Mouse (Mus musculus): ENCODE results near the gene Por. TPM values are rescaled to one million over a fixed set of nuclear protein-coding genes. Genes with fewer than 3 reads are reported as not detected.

Por gene
- polyA plus RNA-seq, 1 experiment from 2014 or later = 52.6 TPM

GRCm38 (mm10) chr5:135666890-135667289, 2.9 kb upstream of the Por start:
- no peaks in the 10 kb centered on the region for H3K27me3 ChIP-seq (ENCODE audit: control insufficient read depth, insufficient read depth, low read length)
- no peaks in the 10 kb centered on the region for H3K36me3 ChIP-seq (ENCODE audit: control insufficient read depth, insufficient read depth)
- no peak for ATAC-seq (replicated peaks; ENCODE audit: extremely low read depth, insufficient read depth, low FRiP score)
- H3K4me3 ChIP-seq (ENCODE audit: low read length) = no peak overlapping the region
- H3K9ac ChIP-seq (ENCODE audit: low read length) = no peak overlapping the region
- WGBS = 74% methylated on average over 5 of the region's 5 CpGs
- H3K9me3 ChIP-seq (replicated peaks; ENCODE audit: control insufficient read depth, low read length) = peaks cover 6% of the 10 kb centered on the region
- no peak overlapping the region for H3K4me2 ChIP-seq (ENCODE audit: low read depth, low read length)
- no peak overlapping the region for H3K27ac ChIP-seq (ENCODE audit: low read length)
- H3K4me1 ChIP-seq (ENCODE audit: control insufficient read depth, insufficient read depth, low read length) = no peaks in the 10 kb centered on the region

- no peaks in the 10 kb centered on the region for H3K4me1 ChIP-seq (ENCODE audit: control insufficient read depth, insufficient read depth, low read length)
- H3K27me3 ChIP-seq (ENCODE audit: control insufficient read depth, insufficient read depth, low read length) = no peaks in the 10 kb centered on the region
- peaks cover 6% of the 10 kb centered on the region for H3K9me3 ChIP-seq (replicated peaks; ENCODE audit: control insufficient read depth, low read length)
- H3K27ac ChIP-seq (ENCODE audit: low read length) = no peak overlapping the region
- 74% methylated on average over 7 of the region's 7 CpGs for whole genome bisulfite sequencing
- no peaks in the 10 kb centered on the region for H3K36me3 ChIP-seq (ENCODE audit: control insufficient read depth, insufficient read depth)
- no peak overlapping the region for H3K4me3 ChIP-seq (ENCODE audit: low read length)
- H3K9ac ChIP-seq (ENCODE audit: low read length) = no peak overlapping the region
- no peak for ATAC-seq (replicated peaks; ENCODE audit: extremely low read depth, insufficient read depth, low FRiP score)
- H3K4me2 ChIP-seq (ENCODE audit: low read depth, low read length) = no peak overlapping the region
These were observed 1.8 kb upstream of the Por start for GRCm38 (mm10) chr5:135668071-135668470.

- no peaks in the 10 kb centered on the region for H3K36me3 ChIP-seq (ENCODE audit: control insufficient read depth, insufficient read depth)
- no peak overlapping the region for H3K27ac ChIP-seq (ENCODE audit: low read length)
- H3K9ac ChIP-seq (ENCODE audit: low read length) = no peak overlapping the region
- no peak overlapping the region for H3K4me3 ChIP-seq (ENCODE audit: low read length)
- no peak for ATAC-seq (replicated peaks; ENCODE audit: extremely low read depth, insufficient read depth, low FRiP score)
- peaks cover 5% of the 10 kb centered on the region; the same call in 1 of the 2 replicates for H3K4me1 ChIP-seq (ENCODE audit: control insufficient read depth, insufficient read depth, low read length)
- WGBS = 52% methylated on average over 2 of the region's 2 CpGs
- no peak overlapping the region for H3K4me2 ChIP-seq (ENCODE audit: low read depth, low read length)
- H3K9me3 ChIP-seq (replicated peaks; ENCODE audit: control insufficient read depth, low read length) = peaks cover 4% of the 10 kb centered on the region
- no peaks in the 10 kb centered on the region for H3K27me3 ChIP-seq (ENCODE audit: control insufficient read depth, insufficient read depth, low read length)
These were observed 1.0 kb downstream of the Por start for GRCm38 (mm10) chr5:135670881-135671280.

- H3K4me3 ChIP-seq (ENCODE audit: low read length) = no peak overlapping the region
- H3K36me3 ChIP-seq (ENCODE audit: control insufficient read depth, insufficient read depth) = no peaks in the 10 kb centered on the region
- H3K9ac ChIP-seq (ENCODE audit: low read length) = no peak overlapping the region
- 70% methylated on average over 4 of the region's 4 CpGs for WGBS
- H3K27me3 ChIP-seq (ENCODE audit: control insufficient read depth, insufficient read depth, low read length) = no peaks in the 10 kb centered on the region
- no peak overlapping the region for H3K4me2 ChIP-seq (ENCODE audit: low read depth, low read length)
- ATAC-seq (replicated peaks; ENCODE audit: extremely low read depth, insufficient read depth, low FRiP score) = no peak
- H3K9me3 ChIP-seq (replicated peaks; ENCODE audit: control insufficient read depth, low read length) = no peaks in the 10 kb centered on the region
- H3K4me1 ChIP-seq (ENCODE audit: control insufficient read depth, insufficient read depth, low read length) = peaks cover 5% of the 10 kb centered on the region; the same call in 1 of the 2 replicates
- no peak overlapping the region for H3K27ac ChIP-seq (ENCODE audit: low read length)
These were observed 2.7 kb downstream of the Por start for GRCm38 (mm10) chr5:135672509-135672908.

GRCm38 (mm10) chr5:135672980-135673379, 3.1 kb downstream of the Por start:
- 63% methylated on average over 5 of the region's 5 CpGs for WGBS
- 0 out of 2 replicates have a peak, but pooled peaks have one; percentile 62 for ATAC-seq (replicated peaks; ENCODE audit: extremely low read depth, insufficient read depth, low FRiP score)

GRCm38 (mm10) chr5:135674349-135674775, 4.5 kb downstream of the Por start:
- WGBS = 44% methylated on average over 3 of the region's 3 CpGs
- Histone ChIP-seq H3K4me3 (ENCODE audit: low read length) (no peak overlapping the region), H3K4me1 (ENCODE audit: control insufficient read depth, insufficient read depth, low read length) (peaks cover 5% of the 10 kb centered on the region; the same call in 1 of the 2 replicates), H3K9ac (ENCODE audit: low read length) (no peak overlapping the region), H3K27ac (ENCODE audit: low read length) (no peak overlapping the region), H3K4me2 (ENCODE audit: low read depth, low read length) (no peak overlapping the region), H3K27me3 (ENCODE audit: control insufficient read depth, insufficient read depth, low read length) (no peaks in the 10 kb centered on the region), H3K36me3 (ENCODE audit: control insufficient read depth, insufficient read depth) (no peaks in the 10 kb centered on the region), H3K9me3 (replicated peaks; ENCODE audit: control insufficient read depth, low read length) (no peaks in the 10 kb centered on the region)
- no peak for ATAC-seq (replicated peaks; ENCODE audit: extremely low read depth, insufficient read depth, low FRiP score)

More at GRCm38 (mm10) chr5:135672980-135673379, 3.1 kb downstream of the Por start:
- H3K9ac ChIP-seq (ENCODE audit: low read length) = no peak overlapping the region
- H3K9me3 ChIP-seq (replicated peaks; ENCODE audit: control insufficient read depth, low read length) = no peaks in the 10 kb centered on the region
- no peak overlapping the region for H3K4me3 ChIP-seq (ENCODE audit: low read length)
- H3K36me3 ChIP-seq (ENCODE audit: control insufficient read depth, insufficient read depth) = no peaks in the 10 kb centered on the region
- peaks cover 5% of the 10 kb centered on the region; the same call in 1 of the 2 replicates for H3K4me1 ChIP-seq (ENCODE audit: control insufficient read depth, insufficient read depth, low read length)
- no peak overlapping the region for H3K27ac ChIP-seq (ENCODE audit: low read length)
- H3K4me2 ChIP-seq (ENCODE audit: low read depth, low read length) = no peak overlapping the region
- no peaks in the 10 kb centered on the region for H3K27me3 ChIP-seq (ENCODE audit: control insufficient read depth, insufficient read depth, low read length)

GRCm38 (mm10) chr5:135674821-135675220, 5.0 kb downstream of the Por start:
- Histone ChIP-seq H3K27ac (ENCODE audit: low read length) (no peak overlapping the region), H3K27me3 (ENCODE audit: control insufficient read depth, insufficient read depth, low read length) (no peaks in the 10 kb centered on the region), H3K4me3 (ENCODE audit: low read length) (no peak overlapping the region), H3K9me3 (replicated peaks; ENCODE audit: control insufficient read depth, low read length) (no peaks in the 10 kb centered on the region), H3K4me1 (ENCODE audit: control insufficient read depth, insufficient read depth, low read length) (peaks cover 5% of the 10 kb centered on the region; the same call in 1 of the 2 replicates), H3K4me2 (ENCODE audit: low read depth, low read length) (no peak overlapping the region), H3K36me3 (ENCODE audit: control insufficient read depth, insufficient read depth) (no peaks in the 10 kb centered on the region), H3K9ac (ENCODE audit: low read length) (no peak overlapping the region)
- WGBS = 3% methylated on average over 11 of the region's 11 CpGs
- ATAC-seq (replicated peaks; ENCODE audit: extremely low read depth, insufficient read depth, low FRiP score) = 0 out of 2 replicates have a peak, but pooled peaks have one; percentile 37

GRCm38 (mm10) chr5:135676696-135677095, 6.9 kb downstream of the Por start:
- ATAC-seq (replicated peaks; ENCODE audit: extremely low read depth, insufficient read depth, low FRiP score) = no peak
- H3K4me2 ChIP-seq (ENCODE audit: low read depth, low read length) = no peak overlapping the region
- no peak overlapping the region for H3K27ac ChIP-seq (ENCODE audit: low read length)
- H3K27me3 ChIP-seq (ENCODE audit: control insufficient read depth, insufficient read depth, low read length) = no peaks in the 10 kb centered on the region
- H3K9me3 ChIP-seq (replicated peaks; ENCODE audit: control insufficient read depth, low read length) = no peaks in the 10 kb centered on the region
- no peak overlapping the region for H3K9ac ChIP-seq (ENCODE audit: low read length)
- 66% methylated on average over 3 of the region's 3 CpGs for WGBS
- H3K4me1 ChIP-seq (ENCODE audit: control insufficient read depth, insufficient read depth, low read length) = peaks cover 5% of the 10 kb centered on the region; the same call in 1 of the 2 replicates
- H3K4me3 ChIP-seq (ENCODE audit: low read length) = no peak overlapping the region
- H3K36me3 ChIP-seq (ENCODE audit: control insufficient read depth, insufficient read depth) = no peaks in the 10 kb centered on the region

GRCm38 (mm10) chr5:135677251-135677650, 7.4 kb downstream of the Por start:
- no peak for ATAC-seq (replicated peaks; ENCODE audit: extremely low read depth, insufficient read depth, low FRiP score)
- WGBS = 59% methylated on average over 2 of the region's 2 CpGs

More at GRCm38 (mm10) chr5:135677251-135677650, 7.4 kb downstream of the Por start:
- Histone ChIP-seq H3K27ac (ENCODE audit: low read length) (no peak overlapping the region), H3K4me2 (ENCODE audit: low read depth, low read length) (no peak overlapping the region), H3K4me3 (ENCODE audit: low read length) (no peak overlapping the region), H3K9me3 (replicated peaks; ENCODE audit: control insufficient read depth, low read length) (no peaks in the 10 kb centered on the region), H3K4me1 (ENCODE audit: control insufficient read depth, insufficient read depth, low read length) (peaks cover 5% of the 10 kb centered on the region; the same call in 1 of the 2 replicates), H3K36me3 (ENCODE audit: control insufficient read depth, insufficient read depth) (no peaks in the 10 kb centered on the region), H3K9ac (ENCODE audit: low read length) (no peak overlapping the region), H3K27me3 (ENCODE audit: control insufficient read depth, insufficient read depth, low read length) (no peaks in the 10 kb centered on the region)

All from heart, embryonic 16.5 days (tissue).